Mouse (Mus musculus): ENCODE results near the gene Gramd2.

Gramd2 gene

GRCm38 (mm10) chr9:59679678-59680533 lies at the start of gene Gramd2:
Gene Gramd2, plus strand, starts transcription at chr9:59680144.
- peak in 1 of 2 experiments; percentile 70 for DNase-seq (ENCODE audit: low spot score in 2 of 2)

DNA sequence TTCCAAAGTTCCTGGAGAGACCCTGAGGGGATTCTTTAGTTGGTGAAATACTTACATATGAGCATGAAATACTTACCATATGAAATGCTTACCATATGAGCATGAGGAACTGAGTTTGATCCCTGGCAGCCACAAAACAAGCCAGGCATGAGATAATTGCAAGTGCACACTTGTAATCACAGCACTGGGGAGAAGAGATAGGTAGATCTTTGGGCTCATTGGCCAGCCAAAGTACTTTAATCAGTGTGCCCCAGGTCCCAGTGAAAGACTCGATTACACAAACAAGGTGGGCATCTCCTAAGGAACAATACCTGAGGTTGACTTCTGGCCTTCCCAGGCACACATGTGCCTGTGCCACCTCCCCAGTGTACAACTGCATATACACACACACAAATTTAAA lies 41.6 kb upstream of the Gramd2 start:
- no peak for DNase-seq (ENCODE audit: low spot score in 2 of 2)

GRCm38 (mm10) chr9:59639936-59640335 lies 40.0 kb upstream of the Gramd2 start:
- DNase-seq (ENCODE audit: low spot score in 2 of 2), result no peak

GRCm38 (mm10) chr9:59641320-59641719 lies 38.6 kb upstream of the Gramd2 start:
- no peak for DNase-seq (ENCODE audit: low spot score in 2 of 2)

GRCm38 (mm10) chr9:59649911-59650310 lies 30.0 kb upstream of the Gramd2 start:
- DNase-seq (ENCODE audit: low spot score in 2 of 2), result no peak

DNA sequence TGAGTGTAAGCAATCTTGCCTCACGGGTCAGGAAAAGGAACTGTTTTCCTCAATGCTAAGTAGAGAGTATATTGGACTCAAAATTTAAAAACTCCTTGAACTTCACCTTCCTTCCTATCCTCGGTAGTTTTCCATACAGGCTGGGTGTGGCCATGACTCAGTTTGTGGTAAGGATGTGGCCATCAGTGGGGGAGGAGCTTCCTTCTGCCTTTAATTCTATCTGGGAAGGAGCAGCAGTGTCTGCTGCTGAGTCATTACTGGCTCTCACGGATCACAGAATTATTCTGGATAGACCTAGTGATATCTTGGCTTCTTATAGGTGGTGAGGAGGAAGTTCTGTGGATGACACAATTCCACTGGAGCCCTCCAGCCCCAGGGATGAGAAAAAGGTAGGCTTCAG lies 26.6 kb upstream of the Gramd2 start:
- peak in 1 of 2 experiments; percentile 54 for DNase-seq (ENCODE audit: low spot score in 2 of 2)

DNA sequence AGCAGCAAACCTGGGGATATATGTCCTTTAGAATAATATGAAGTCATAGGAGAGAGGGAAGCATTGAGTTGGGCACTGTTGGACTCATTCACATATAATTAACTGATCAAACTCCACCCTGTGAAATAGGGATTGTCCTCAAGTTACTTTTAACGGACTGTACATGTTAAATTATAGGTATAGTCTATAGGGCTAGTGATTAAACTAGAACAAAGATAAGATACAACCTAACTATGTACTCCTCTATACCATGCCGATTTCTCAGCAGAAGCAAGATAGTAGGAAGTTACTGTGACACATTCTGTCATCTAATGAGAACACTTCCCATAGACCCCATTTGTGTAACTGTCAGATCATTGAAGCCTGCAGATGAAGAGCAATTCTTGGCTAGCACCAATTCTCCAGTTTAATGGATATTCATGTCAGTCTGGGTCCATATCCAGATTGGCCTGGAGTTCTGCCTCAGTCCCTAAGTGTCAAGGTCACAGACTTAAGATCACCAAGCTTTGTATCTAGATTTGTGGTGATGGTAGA lies 25.4 kb upstream of the Gramd2 start:
- DNase-seq (ENCODE audit: low spot score in 2 of 2), result no peak

DNA sequence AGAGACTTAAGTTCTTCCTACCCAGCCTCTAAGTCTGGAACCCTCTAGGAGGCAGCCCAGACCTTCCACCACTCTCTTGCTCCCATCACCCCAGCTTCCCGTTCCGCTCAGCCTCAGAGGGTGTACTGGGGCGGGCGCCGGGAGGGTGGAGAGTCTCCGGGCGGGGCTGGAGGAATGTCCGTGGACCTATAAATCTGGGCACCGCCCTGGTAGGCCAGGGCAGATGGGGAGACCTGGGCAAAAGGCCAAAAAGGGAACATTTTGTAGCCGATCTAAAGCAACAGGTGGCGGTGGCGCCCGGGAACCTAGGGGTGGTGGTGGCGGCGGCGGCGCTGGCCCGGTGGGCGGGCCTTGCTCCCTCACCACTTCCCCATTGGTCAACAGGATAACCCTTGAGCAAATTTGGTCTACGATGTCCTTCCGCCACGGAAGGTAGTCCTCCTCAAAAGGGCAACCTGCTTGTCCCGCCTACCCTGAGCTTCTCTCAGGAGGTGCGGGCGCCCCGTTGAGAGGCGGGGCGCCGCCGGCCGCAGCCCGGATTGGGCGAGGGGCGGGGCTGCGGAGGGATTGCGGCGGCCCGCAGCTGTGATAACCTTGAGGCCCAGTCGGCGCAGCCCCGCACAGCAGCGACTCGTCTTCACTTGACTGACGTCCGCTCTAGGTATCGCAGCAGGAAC lies 23.8 kb upstream of the Gramd2 start, which contains the start of gene Pkm:
TSS of gene Pkm (plus strand) at position 411 of the 677 bp plus-strand sequence.
- peak; percentile 94 to 99 for DNase-seq (ENCODE audit: low spot score in 2 of 2)

DNA sequence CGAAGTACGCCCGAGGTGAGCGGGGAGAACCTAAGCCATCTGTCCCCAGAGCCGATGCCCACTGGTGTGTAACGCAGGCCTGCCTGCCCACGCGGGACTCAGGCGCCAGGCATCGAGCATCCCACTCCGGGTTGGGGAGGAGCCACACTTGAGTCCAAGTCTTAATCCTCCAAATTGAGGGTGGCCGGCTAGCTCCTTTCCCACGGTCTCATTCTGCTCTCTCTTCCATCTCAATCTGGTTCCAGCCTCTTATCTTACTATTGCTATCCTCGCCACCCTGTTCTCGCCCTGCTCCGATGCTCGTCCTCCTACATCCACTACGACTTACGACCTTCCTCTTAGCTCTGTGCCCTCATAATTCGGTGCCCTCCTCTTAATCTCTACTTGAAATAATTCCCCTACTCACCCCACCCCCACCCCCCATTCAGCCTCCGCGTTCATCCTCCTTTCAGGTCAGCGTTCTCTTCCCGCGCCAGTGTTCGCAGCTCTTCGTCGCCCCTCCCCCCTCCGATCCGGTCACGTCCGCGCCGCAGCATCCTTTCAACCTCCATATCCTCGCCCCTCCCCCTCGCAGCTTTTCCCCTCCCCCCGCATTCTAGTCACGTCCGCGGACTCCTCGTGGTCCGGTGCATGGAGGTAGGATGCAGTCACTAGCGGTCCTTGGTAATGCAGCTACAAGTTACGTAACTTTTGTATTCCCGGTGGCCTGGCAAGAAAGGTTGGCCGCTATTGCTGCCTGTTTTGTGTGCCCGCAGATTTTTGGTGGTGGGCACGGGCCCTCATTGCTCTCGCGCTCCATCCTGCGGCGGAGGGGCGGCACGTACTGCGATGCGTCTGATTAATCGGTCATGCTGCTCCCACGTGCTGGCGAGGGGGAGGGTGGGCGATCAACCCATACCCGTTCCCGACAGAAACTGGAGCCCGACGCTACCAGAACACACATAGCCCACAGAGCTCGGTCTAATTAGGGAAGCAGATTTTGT lies 23.0 kb upstream of the Gramd2 start:
- DNase-seq (ENCODE audit: low spot score in 2 of 2), result peak in 1 of 2 experiments; percentile 79

DNA sequence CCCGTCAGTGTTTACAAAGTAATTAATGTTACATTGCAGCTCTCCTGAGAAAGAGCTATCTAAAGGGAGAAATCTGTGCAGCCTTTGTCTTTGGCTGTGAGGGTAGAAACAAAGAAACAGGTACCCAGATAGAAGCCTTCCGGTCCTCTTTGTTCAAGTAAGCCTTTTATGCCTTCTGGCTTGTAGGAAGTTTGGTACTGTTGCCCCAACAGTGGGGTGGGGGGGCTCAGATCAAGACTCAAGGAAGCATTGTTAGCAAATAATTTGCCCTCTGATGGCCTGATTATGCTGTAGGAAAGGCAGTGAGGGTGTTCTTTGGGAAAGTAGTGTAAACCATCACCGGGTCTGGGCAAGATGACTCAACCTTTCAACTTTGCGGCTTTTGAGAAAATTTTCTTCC lies 21.8 kb upstream of the Gramd2 start:
- no peak for DNase-seq (ENCODE audit: low spot score in 2 of 2)

DNA sequence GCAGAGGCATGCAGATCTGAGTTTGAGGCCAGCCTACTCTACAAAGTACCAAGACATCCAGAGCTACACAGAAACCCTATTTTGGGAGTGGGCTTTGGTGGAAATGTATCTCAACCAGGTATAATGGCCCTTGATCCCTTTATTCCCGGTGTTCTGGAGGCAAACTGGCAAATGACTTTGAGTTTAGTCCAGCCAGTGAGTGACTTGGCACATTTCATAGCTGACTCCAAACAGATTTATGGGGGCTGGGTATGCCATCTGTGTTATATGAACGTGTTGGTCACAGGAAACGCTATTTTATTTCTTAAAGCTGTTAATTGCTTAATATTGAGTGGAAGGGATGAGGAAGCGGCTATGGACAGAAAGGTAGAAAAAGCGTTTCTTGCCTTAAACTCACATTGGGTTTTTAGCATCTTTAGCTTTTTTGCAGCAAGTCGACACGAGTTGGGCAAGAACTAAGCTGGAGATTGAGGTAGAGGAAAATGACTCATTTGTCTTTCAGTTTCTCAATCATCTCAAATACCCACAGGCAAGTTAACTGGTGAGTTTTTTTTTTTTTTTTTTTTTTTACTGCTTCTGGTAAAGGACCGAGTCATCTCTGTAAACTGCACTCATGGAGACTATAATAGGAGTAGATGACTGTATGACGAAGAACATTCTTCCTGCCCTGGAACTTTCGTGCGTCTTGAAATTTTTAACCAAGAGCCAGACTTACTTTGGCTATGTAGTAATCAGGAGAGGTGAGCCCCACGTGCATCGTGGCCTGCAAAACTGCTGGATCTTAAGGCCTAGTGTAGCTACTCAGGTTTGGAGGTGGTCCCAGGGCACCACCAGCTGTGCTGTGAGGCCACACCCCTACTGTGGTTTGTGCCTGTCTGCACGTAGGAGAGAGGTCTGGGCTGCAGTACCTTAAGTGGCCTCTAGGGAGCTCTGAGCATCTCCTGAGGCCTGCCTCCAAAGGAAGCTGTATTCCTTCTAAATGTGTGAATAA lies 20.6 kb upstream of the Gramd2 start:
- peak in 1 of 2 experiments; percentile 87 for DNase-seq (ENCODE audit: low spot score in 2 of 2)

GRCm38 (mm10) chr9:59660421-59660820 lies 19.5 kb upstream of the Gramd2 start:
- DNase-seq (ENCODE audit: low spot score in 2 of 2), result no peak

- no peak for DNase-seq (ENCODE audit: low spot score in 2 of 2)
Measured at GRCm38 (mm10) chr9:59661298-59661975, 18.5 kb upstream of the Gramd2 start.

- DNase-seq (ENCODE audit: low spot score in 2 of 2), result no peak
Measured at GRCm38 (mm10) chr9:59663226-59663625, 16.7 kb upstream of the Gramd2 start.

DNA sequence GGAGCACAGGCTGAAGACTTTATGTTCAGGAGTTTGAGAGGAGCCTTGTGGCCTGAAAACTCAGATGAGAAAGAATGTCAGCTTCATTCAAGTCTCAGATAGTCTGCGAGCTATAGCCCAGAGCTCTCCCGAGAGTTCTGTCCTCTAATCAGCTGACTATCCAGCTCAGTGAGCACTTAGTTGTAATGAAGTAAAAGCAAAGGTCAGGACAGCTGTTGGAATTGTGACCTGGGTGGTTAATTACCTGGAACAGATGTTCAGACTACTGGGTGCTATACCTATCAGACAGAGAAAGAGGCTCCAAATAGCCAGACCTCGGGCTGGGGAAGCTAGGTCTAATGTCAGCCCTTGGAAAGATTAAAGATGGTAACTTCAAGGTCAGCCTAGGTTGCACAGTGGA lies 16.0 kb upstream of the Gramd2 start:
- DNase-seq (ENCODE audit: low spot score in 2 of 2), result no peak

DNA sequence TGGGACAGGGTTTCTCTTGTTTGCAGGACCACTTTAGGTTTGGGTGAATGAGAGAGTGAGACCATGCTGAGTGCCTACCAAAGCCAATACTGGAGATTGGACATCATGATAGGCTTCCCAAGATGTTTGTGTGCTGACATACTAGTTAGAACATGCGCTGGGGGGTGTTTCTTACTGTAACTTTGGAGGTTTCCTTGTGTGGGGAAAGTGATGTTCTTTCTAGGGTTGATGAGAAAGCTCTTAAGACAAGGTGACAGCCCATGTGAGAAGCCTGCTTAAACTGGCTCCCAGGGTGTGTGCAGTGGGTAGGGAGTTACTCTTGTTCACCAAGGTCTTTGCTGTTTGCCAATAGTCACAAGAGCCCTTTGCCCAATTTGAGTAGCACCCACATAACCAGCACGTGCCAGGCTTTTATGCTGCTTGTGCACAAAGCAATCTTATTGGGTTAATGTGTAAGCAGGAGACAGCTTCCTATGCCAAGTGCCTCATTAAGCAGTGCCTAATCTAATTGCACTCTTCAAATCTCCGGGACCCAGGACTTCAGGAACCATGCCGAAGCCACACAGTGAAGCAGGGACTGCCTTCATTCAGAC lies 15.2 kb upstream of the Gramd2 start:
- DNase-seq (ENCODE audit: low spot score in 2 of 2), result no peak

GRCm38 (mm10) chr9:59666016-59666415 lies 13.9 kb upstream of the Gramd2 start:
- DNase-seq (ENCODE audit: low spot score in 2 of 2), result no peak

GRCm38 (mm10) chr9:59666813-59667212 lies 13.1 kb upstream of the Gramd2 start:
- no peak for DNase-seq (ENCODE audit: low spot score in 2 of 2)

- peak in 1 of 2 experiments; percentile 76 for DNase-seq (ENCODE audit: low spot score in 2 of 2)
Measured at GRCm38 (mm10) chr9:59667250-59667649, 12.7 kb upstream of the Gramd2 start.
